Comparison of ENCODE assay signal across 13 mouse cellular contexts in genomic region chr6:88439056-88439455, GRCm38 (mm10). TPM values are rescaled to one million over a fixed set of nuclear protein-coding genes. Genes with fewer than 3 reads are reported as not detected.
DNase-seq lines count a peak whose midpoint lies in the region.
"Had no signal": no experiment of that assay in that cellular context is flagged by ENCODE, and none has a peak within 500 bp of the region (broad histone marks: within the 10 kb centered on the region; RNA-seq: fewer than 3 reads in every experiment).

No protein-coding gene starts in this region.

- peak; percentile 61 for DNase-seq in layer of hippocampus, adult 11-12 months (ENCODE audit: low spot score)
- DNase-seq in layer of hippocampus, adult 9-10 months (ENCODE audit: low spot score) = no peak
- peak; percentile 40 to 53 for DNase-seq in frontal cortex, postnatal 36 days (ENCODE audit: low spot score in 2 of 2)
- peak; percentile 35 to 78 for DNase-seq in left cerebral cortex, postnatal 25 days (ENCODE audit: low spot score in 2 of 2)
- peak; percentile 30 for DNase-seq in right cerebral cortex, postnatal 4 days
- no peak for DNase-seq in ovary, postnatal 14 days (ENCODE audit: low spot score)
- no peak for DNase-seq in ovary, postnatal 36 days (ENCODE audit: low spot score)
- DNase-seq: cerebellum, adult 8-10 months; gastrocnemius, adult 2 months; heart, adult 18-20 months; liver; lung, adult 2 months; lung, postnatal 4 days had no signal

- intact Hi-C loops in left cerebral cortex, postnatal 25 days (cut with DNase I) = no loop called here

RNA-seq across cellular contexts. Expression of gene Eefsec, which starts 7.3 kb away (rescaled TPM):
- 10 to 100 TPM; 22.3 to 24.7 TPM for total RNA-seq in left cerebral cortex, postnatal 25 days (2021)

RNA-seq across cellular contexts. Expression of gene Ruvbl1, which starts 26.2 kb away (rescaled TPM):
- 10 to 100 TPM; 37.3 to 38.7 TPM for total RNA-seq in left cerebral cortex, postnatal 25 days (2021)

Comparison
In these comparisons a context has a peak if more than half of its experiments do, and no peak if none do; other contexts are left out.
1. DNase-seq: peak in layer of hippocampus, adult 11-12 months (single experiment), frontal cortex, postnatal 36 days (2 of 2), left cerebral cortex, postnatal 25 days (2 of 2) and right cerebral cortex, postnatal 4 days (single experiment); none in layer of hippocampus, adult 9-10 months (single experiment), ovary, postnatal 14 days (single experiment) and ovary, postnatal 36 days (single experiment).